Mouse (Mus musculus) C2C12 (cell line): ENCODE measurements around the gene Hoxc9.

ENCODE experiments used
- CTCF ChIP-seq: IDR thresholded peaks from one replicate; pipeline ENCODE4 v1.5.1; 2011; ENCODE audit not compliant: control insufficient read depth, insufficient read depth, insufficient read length
- MAX ChIP-seq: IDR thresholded peaks from one replicate; pipeline ENCODE4 v1.6.1; 2011; ENCODE audit warnings: mild to moderate bottlenecking, control low read depth
- MYOG ChIP-seq: IDR thresholded peaks from one replicate; pipeline ENCODE4 v1.6.1; 2011; ENCODE audit not compliant: control insufficient read depth, insufficient read length; ENCODE audit errors: extremely low read depth
- USF1 ChIP-seq: IDR thresholded peaks from one replicate; pipeline ENCODE4 v1.6.1; 2011; ENCODE audit warnings: low read depth, mild to moderate bottlenecking, control low read depth, moderate library complexity

DNA sequence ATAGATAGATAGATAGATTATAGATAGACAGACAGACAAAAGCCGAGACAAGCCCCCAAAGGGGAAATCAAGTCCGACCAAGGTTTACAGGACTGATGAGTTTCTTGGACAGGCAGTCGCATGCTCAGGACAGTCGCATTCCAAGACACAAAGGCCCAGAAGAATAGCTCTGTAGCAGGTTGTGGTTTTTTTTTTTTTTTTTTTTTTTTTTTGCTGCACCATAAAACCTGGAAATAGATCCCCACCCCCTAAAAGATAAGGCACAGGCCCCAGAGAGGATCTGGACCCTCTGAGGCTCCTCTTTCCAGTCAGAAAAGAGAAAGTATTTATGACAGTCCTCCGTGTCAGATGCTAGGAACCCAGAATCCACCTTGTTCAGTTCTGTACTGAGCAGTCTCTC is 11.8 kb downstream of the Hoxc9 start:
- TF ChIP-seq USF1 (no peak), CTCF (no peak), MAX (no peak), MYOG (no peak)
